Mouse (Mus musculus): ENCODE data around the gene Cyfip2.
"Not testable (repeated sequence)": the region's sequence is repeated elsewhere in the genome, so short reads cannot be mapped to it uniquely, and the experiment has no call there.

Gene Cyfip2

DNA sequence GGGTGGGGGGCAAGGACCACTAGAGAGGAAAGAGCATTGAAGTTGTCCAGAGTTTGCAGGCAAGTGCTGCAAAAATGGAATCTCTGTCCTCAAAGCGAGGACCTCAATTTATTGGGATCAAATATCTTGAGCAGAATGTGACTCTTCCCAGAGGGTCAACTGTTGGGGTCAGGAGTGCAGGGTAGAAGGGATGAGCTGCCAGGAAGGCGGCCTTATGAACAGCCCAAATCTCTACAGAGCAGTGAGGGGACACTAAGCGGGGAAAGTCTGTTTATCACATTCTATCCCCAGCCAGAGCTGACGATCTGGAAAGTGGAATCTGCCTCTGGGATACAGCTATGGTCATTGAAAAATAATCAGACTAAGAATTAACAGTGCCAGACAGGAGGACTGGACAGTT lies 118.5 kb downstream of the Cyfip2 start:
- no peak for DNase-seq (ENCODE audit: low spot score in 2 of 2)

DNA sequence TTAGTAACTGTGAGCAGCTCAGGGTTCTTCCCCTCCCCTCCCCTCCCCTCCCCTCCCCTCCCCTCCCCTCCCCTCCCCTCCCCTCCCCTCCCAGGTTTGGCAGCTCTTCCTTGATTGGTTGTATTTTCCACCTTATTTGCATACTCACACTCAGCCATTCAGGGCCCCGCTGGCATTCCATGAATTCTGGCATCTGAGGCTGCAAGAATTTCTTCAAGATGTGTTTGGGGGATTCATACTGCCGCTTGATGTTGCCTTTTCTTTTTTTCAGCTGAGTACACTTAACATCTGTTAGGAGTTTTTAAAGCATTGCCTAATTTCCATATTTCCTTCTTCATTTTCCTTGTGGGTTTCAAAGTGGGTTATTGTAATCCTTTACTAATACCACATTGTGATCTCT lies 124.4 kb downstream of the Cyfip2 start:
- no peak for DNase-seq (ENCODE audit: low spot score in 2 of 2)

DNA sequence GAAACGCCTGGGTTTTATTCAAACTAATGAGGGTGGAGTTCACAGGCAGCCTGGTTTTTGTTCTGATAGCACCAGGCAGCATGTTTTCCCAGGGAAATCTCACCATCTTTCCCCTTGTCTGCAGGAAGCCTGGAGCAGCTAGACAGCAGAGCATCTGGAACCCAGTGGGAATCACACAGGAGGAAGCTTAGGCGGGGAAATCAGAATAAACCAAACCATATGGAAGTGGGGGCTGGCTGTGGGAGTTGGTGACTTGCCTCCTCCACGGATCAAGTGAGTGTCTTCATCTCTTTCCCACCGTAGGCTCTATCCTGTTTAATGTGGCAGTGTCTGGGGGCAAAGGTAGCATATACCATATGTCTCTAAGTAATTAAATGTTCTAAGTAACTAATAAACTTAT lies 127.2 kb downstream of the Cyfip2 start:
- no peak for DNase-seq (ENCODE audit: low spot score in 2 of 2)

- no peak for DNase-seq (ENCODE audit: low spot score in 2 of 2)
Observed at GRCm38 (mm10) chr11:46184946-46185345, 127.7 kb downstream of the Cyfip2 start.

DNA sequence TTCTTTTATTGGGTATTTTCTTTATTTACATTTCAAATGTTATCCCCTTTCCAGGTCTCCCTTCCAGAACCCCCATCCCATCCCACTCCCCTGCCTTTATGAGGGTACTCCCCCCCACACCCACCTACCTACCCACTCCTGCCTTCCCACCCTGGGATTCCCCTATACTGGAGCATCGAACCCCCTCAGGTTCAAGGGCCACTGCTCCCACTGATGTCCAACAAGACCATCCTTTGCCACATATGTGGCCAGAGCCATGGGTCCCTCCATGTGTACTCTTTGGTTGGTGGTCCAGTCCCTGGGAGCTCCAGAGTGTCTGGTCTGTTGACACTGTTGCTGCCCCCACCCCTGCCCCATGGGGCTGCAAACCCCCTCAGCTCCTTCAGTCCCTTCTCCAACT lies 130.6 kb downstream of the Cyfip2 start:
- not testable (repeated sequence) for DNase-seq (ENCODE audit: low spot score in 2 of 2)

DNA sequence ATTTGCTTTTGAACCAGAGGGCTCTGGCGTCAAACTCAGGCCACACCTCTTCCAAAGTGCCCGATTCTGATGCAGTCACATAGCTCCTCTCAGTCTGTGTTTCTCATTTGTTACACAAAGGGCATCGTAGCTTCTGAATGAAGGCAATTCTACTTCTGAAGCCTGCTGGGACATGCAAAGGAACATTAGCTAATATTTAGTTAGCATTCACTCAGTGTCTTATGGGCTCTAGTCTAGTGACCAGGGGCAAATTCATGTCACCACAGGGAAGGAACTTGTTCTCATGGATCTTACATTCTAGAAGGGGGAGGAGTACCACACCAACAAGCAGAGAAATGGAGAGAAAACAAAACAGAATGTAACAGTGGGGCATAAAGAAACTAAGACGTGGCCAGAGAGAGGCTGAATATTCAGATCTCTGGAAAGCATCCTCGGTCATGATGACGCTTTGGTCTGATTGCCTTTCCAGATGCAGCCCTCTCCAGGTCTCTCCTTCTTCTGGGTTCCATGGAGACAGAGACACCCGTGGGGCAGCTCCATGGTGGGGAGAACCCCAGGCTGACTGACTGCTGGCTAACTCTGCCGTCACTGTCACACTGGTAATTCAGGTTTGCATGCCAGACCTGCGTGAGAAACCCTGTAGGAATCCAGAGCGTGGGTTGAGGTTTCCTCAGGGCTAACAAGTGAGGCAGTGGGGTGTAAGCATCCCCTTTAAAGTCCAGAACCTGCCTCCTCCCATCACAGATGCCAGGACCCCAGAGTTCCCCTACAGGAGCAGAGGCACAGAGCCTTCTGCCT lies 135.2 kb downstream of the Cyfip2 start:
- DNase-seq (ENCODE audit: low spot score in 2 of 2), result no peak

DNA sequence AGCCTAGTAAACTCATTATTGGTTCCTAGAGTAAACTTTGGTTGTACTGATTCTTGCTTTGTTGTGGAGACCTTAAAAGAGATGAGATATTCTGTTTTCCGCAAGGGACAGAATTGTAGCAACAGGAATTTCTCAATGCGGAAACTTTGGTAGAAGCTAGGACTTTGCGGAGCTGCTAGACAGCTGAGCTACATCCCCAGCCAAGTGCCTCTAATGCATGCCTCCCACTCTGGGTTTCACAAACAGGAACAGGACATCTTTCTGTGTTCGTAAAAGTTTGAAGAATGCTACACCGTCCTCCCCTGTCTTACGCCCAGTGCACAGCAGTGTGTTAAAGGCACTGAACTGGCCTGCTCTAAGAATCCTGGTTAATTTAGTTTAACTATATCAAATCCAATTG lies 136.5 kb downstream of the Cyfip2 start:
- DNase-seq (ENCODE audit: low spot score in 2 of 2), result no peak

GRCm38 (mm10) chr11:46172128-46172527 lies 140.5 kb downstream of the Cyfip2 start:
- DNase-seq (ENCODE audit: low spot score in 2 of 2), result no peak

DNA sequence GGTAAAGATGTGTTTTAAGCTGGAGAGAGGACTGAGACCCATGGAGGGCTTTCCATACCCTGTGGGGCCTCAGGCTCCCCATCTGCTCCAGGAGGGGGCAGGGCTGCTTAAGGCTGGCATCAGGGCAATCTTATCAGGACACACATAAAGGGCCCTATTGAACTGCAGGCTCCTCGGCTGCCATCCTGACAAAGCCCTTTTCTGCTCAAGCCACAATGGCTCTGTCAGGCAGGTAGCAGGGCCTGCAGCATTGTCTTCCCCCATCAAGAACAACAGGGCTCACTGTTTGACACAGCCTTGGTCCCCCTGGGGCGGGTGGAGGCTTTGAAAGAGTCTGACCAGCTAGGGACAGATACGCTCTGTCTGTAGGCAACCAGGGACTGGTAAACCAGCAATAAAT lies 142.8 kb downstream of the Cyfip2 start:
- DNase-seq (ENCODE audit: low spot score in 2 of 2), result no peak

DNA sequence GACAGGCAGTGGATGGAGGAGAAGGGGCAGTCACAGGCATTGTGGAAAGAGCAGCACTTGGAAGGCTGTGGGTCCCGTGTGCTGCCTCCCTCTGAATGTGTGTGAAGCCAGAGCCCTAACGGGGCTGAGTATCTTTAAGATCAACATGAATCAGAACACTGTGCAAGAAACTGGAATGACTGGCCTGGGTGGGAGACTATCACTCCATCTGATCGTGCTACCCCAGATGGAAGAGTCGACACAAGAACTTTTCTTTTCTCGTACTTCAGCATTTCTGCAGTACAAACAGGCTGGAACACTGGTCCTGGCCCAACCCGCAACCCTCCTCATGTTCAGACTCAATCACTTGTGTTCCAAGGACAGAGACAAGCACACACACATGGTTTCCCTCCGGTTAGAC lies 144.2 kb downstream of the Cyfip2 start:
- no peak for DNase-seq (ENCODE audit: low spot score in 2 of 2)

- no peak for DNase-seq (ENCODE audit: low spot score in 2 of 2)
Observed at GRCm38 (mm10) chr11:46165866-46166585, 146.6 kb downstream of the Cyfip2 start, which contains the start of gene Nipal4. Nipal4 (minus strand) TSS chr11:46166508.

DNA sequence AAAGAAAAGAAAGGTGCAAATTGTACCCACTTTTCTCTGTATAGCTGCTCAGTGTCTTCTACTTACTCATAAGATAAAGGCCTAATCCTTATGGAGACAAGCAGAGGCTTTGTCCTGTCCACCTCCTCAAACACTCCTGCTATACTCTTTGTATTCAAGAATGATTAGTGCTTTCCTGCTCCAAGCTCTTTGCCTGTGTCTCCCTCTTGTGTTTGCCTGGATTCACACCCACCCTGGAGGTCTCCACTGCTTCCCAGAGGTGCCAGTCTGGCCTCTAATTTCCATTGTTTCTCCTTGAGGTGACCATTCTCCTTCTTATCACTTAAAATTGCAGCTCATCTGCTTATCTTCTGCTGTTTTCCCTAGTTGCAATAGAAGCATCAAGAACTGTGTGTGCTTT lies 155.2 kb downstream of the Cyfip2 start:
- no peak for DNase-seq (ENCODE audit: low spot score in 2 of 2)

DNA sequence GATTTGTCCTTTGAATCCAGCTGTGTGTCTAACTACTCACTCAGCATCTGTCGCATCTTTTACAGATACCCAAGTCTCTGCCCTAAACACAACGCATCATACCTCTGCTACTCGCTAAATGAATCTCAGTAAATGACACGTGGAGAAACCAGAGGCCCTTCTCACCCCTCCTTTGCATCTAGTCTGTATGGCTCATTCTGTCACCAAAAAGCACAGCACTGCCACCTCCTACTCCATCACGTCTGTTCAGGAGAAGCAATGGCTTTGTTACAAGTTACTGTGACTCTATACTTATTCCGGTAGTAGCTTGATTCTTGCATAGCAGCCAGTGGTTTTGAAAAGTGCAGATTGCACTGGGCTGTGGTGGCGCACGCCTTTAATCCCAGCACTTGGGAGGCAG lies 155.7 kb downstream of the Cyfip2 start:
- DNase-seq (ENCODE audit: low spot score in 2 of 2), result no peak

DNA sequence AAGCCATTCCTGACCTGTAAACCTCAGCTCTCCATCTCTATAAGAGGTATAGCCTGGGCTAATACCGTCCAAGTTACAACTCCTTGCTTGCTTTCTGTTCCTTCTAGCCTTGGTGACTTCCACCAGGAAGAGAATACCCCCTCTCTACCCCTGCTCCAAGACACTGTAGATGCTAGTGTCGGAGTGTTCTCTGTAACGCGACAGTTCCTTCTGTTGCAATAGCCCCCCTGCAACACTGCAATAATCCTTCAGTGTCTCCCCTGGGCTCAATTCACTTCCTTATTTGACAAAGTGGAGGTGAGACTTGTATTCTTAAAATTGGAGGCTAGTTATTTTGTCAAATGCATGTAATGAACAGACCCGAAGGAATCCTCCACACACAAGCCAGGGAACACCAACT lies 166.0 kb downstream of the Cyfip2 start:
- DNase-seq (ENCODE audit: low spot score in 2 of 2), result no peak

GRCm38 (mm10) chr11:46145163-46145875 lies 167.3 kb downstream of the Cyfip2 start:
- DNase-seq (ENCODE audit: low spot score in 2 of 2), result peak in 1 of 2 experiments; percentile 48

Data from spleen, postnatal 10 days (tissue).